Mouse (Mus musculus) lung, postnatal 4 days (tissue): ENCODE measurements around the gene Gipc2.
A peak's percentile ranks its signal among the peaks of the same experiment; 100 is the strongest.

Experiments used
- DNase-seq, 2 experiments: peaks; one replicate each; pipeline ENCODE4 v3.0.0; 2021

Gipc2 gene

DNA sequence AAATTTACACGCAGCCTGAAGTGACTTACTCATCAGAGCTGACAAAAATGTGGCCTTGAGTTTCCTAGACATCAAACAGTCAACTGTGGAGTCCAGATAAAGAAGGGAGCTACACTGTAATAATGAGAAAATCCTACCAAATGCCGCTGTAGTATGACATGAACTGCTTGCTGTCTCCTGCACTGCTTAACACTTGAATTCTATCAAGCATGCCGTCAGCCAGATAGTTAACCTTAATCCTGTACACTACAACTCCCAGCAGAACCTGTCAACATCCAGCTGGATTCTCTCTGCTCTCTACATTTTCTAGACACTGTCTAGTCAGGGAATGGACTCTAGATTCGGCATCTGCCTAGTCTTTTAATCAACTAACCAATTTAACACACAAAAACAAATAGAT is 23.3 kb upstream of the Gipc2 start:
- no peak for DNase-seq

DNA sequence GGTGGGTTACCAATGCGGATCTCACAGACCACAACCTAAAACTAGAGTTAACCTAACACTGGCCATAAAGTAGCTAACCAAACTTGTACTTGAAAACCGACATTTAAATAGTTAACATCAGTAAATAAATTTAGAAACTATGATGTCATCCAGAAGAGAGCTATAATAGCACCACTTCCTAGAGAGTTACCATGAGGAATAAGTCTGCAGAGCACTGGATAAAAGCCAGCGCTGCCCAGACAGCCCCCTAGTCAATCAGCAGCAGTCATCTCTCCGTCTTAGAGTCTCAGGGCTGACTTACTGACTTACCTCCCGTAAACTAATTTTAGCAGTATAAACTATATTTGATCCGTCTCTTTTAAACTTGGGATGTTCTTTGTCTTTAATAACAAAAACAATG is 20.1 kb upstream of the Gipc2 start:
- DNase-seq = peak in 1 of 2 experiments; percentile 39

DNA sequence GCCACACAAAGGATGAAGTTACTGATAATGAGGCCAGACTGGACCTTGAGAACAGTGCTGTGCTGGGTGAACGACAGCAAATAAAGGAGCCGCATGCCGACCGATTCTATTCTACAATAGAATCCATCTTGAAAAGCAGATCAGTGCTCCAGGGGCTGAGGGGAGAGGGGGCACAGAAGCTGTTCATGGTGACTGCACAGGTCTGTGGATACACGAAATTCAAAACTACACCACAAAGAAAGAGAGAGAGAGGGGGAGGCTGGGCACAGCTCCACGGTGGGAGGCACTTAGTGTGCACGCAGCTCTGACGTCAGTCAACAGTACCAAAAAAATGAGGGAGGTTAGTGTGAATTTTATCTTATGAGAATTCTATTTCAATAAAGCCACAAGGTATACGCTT is 17.5 kb upstream of the Gipc2 start:
- DNase-seq = no peak

GRCm38 (mm10) chr3:152180624-152181023 is 14.6 kb upstream of the Gipc2 start:
- DNase-seq = no peak

DNA sequence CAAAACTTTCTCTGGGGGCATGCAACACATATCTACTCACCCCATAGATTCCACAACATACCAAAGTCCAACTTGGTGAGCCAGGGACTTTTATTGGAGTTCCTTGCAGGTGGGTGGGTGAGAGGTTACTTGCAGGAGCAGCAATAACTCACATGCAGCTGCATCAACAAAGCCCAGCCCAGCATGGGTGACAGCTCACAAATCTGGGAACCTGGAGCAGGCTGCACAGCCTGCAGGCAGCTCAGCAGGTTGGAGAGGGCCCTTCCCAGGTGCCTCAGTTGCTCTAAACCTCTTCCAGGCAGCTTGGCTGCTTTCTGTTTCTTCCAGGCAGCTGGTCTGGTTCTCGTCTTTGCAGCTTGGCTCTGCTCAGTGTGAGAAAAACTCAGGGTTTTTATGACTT is 13.3 kb upstream of the Gipc2 start:
- DNase-seq = no peak

GRCm38 (mm10) chr3:152178816-152179215 is 12.8 kb upstream of the Gipc2 start:
- DNase-seq = no peak

GRCm38 (mm10) chr3:152172322-152172935 is 6.4 kb upstream of the Gipc2 start:
- DNase-seq = peak; percentile 38 to 68

- no peak for DNase-seq
These were observed 5.8 kb upstream of the Gipc2 start for GRCm38 (mm10) chr3:152171862-152172261.

- no peak for DNase-seq
These were observed 5.2 kb upstream of the Gipc2 start for GRCm38 (mm10) chr3:152171236-152171635.

DNA sequence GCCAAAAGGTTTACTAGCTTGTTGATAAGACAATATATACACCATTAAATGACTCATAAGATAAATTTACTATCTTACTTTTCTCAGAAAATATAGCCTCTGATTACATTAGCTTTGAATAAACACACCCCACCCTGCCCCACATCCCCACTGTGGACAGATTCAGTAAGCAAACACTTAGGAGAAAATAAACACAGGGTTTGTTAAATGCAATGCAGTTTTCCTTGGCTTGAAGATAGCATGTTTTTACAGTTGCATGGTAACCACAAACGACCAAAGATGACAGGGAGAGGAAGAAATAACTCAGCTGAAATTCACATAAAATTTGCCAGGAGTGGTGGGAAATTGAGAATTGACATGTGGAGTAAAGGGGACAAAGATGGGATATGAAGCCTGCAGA is 4.4 kb upstream of the Gipc2 start:
- peak in 1 of 2 experiments; percentile 25 for DNase-seq

DNA sequence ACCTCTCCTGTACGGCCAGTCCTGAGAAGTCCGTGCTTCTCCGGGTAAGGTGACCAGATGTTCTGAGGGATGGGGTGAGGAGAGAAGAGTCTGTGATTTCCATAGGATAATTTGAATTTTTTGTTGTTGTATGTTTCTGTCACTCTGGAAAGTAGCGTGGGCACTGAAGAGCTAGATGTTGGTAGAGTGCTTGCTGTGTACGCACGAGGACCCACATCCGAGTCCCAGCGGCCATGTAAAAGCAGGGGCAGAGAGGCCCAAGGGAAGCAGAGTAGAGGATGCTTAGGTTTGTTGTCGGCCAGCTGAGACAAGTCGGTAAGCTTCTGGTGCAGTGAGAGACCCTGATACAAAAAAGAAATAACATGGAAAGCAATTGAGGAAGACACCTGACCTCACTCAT is 2.0 kb upstream of the Gipc2 start:
- DNase-seq = no peak

DNA sequence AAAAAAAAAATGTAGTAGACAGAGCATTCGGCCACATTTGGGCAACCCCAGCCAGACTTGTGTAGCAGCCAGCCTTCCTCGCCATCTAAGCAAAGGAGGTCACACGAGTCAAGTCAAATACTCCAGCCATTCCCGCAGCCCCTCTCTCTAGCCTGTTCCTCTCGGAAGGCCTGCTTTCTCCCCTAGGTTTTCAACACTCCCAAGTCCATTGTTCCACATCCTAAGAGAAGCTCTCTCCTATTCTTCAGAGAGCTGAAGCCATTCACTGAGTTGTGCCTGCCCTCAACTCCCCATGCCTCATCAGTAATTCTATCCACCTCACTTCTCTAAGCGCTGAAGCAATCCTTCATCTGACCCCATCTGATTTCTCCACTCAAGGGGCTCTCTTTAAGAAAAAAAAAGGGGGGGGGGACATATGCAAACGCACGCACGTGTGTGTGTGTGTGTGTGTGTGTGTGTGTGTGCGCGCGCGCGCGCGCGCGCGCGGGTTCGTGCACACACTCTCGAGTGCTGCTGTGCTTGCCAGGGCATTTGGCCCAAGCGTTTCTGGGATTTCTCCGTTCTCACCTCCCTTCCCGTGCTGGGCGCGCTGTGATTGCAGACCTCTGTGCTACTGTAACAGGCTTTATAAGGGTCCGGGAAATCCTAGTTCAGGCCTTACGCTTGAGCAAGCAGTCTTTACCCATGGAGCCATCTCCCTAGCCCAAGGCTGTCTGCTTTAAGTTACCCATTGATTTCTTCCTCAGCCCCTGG is 845 bp upstream of the Gipc2 start:
- DNase-seq = peak in 1 of 2 experiments; percentile 44

- DNase-seq = peak; percentile 54 to 70
These were observed 505 bp downstream of the Gipc2 start for GRCm38 (mm10) chr3:152165351-152166098.

DNA sequence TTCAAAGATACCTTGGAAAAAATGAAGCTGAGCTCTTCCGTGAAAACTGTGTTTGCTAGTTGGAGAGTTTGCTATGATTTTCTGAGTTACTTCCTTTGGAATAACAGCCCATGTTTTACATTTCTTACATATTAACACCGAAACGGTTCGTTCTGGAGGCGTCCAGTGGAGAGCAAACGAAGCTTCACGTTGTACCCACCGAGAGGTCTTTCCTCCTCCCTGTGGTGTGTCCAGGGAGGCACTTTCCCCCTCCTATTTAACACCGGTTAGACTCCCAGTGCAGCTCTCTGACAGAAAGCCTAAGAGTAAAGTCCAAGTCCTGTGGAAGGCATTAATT is 1.0 kb downstream of the Gipc2 start:
- no peak for DNase-seq

DNA sequence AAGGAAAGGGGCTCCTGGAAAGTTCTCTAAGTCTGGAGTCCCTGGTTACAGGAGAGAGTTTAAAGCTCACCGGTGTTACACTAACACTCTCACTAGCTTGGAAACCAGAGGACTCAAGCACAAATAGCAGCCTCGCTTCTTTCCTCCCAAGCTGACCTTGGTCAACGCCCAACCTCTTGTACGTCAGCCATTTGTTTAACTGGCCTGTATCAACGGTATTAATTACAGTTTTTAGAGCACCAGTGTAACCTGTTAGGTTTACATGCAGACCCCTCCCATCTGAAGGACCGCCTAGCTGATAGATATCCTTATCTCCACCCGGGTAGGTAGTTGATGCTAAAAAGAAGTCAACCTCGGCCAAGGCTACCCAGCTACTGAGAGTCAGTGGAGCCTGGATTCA is 2.7 kb downstream of the Gipc2 start:
- no peak for DNase-seq

DNA sequence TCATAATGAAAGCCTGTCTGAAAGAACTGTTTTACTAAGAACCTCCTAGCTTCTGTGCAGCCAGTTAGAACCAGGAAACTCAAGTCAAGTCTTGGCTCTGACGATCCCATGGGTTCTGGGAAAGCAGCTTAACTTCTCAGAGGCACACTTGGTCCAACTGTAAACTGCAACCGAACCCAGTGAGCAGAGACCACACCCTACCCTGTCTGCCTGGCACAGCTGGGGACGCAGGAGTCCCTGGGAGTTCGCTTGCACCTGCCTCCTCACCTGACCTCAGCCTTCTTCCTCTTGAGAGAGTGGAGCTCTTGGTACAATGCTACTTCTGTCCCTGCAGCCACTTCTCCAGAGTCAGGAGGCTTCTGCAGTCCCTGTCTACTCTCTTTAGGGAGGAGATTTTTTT is 5.4 kb downstream of the Gipc2 start:
- no peak for DNase-seq

GRCm38 (mm10) chr3:152159321-152159720 is 6.7 kb downstream of the Gipc2 start:
- DNase-seq = no peak

- no peak for DNase-seq
These were observed 7.4 kb downstream of the Gipc2 start for GRCm38 (mm10) chr3:152158344-152159291.

DNA sequence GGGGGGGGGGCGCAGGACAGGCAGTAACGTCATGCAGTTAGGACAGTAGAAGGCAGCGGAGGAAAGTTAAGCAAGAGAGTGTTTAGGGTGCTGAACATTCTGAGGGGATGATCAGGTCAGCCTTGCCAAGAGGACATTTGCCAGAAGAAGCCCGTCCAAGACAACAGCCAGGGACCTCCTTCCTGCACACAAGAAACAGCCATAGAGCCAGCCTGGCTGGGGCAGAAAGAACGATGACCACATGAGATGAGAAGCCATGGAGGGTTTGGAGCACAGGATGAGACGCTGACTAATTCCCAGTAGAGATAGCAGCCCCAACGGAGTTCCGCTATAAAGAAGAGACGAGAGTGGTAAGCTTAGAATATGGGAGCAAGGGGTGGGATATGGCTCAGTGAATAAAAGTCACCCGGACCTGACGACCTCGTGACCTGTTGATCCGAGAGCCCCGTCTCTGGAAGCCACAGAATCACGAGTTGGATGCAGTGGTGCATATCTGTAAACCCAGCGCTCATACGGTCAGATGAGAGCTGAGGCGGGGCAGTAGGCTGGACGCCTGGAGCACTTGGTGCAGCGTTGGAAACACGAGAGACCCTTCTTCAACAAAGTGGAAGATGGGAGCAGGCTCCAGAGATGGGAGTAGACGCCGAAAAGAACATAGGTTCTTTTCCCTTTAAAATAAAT is 9.1 kb downstream of the Gipc2 start:
- DNase-seq = no peak

DNA sequence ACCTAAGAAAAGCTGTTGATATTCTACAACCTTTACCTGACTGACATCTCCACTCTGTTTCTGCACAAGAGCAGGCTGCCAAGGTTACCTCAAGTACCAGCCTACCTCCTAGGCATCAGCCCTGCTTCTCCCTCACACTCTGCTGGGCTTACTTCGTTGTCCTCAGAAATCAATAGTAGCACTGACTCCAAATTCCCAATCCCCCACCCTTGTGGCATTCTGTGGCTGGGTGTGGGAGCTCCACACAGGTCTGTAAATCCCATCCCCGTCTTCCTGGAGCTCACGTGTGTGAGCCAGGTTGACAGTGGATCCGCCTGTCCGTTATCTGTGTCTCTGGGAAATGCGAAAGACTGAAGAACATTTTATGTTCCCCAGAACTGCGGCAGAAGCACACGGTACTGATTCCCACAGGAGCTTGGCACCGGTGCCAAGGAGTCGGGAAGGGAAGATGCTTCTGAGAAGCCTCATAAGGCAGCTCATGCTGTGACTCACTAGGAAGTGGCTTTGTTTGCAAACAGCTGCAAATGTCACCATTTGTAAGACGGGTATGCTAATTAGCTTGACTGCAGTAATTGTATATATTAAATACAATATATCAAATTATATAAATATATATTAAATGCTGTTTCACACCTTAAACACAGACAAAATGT is 10.6 kb downstream of the Gipc2 start:
- DNase-seq = no peak

DNA sequence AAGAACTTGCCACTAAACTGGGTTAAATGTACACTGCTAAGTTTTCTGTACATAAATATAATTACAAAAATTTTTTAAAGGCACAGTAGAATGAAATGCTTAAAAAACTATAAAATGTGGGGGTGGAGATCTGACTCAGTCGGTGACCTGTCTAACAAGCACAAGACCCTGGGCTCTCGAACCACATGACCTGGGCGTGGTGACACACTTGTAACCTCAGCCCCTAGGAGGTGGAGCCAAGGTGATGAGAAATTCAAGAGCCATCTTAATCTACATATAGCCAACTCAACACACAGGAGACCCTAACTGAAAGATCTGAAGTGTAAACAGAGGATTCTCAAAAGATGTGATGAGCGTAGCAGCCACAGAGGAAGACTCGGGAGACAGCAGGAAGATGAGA is 11.9 kb downstream of the Gipc2 start:
- no peak for DNase-seq

DNA sequence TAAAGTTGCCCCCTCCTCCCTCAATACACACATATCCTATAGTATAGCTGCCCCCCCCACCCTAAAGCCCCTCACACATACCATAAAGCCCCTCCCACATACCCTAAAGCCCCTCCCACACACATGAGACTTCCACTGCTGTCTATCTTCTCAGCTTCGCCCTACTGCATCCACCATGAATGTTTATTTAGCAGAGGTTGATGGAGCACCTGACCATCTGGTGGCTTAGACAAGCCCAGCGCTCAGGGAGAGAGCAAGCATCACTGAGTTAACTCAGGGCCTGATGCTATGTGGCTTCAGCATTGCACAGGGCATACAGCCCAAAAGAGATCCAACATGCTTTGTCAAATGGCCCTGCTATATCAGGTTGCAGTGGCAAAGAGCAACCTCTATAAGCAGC is 12.9 kb downstream of the Gipc2 start:
- no peak for DNase-seq
